8 mouse cellular contexts compared by ENCODE assay signal in genomic region chr4:154964581-154965235, GRCm38 (mm10). TPM values are rescaled to one million over a fixed set of nuclear protein-coding genes. Genes with fewer than 3 reads are reported as not detected.
DNase-seq lines count a peak whose midpoint lies in the region; ATAC-seq and TF ChIP-seq lines count a peak whose summit lies in the region.

No protein-coding gene starts in this region.

- peak overlapping the region; percentile 87 for H3K4me2 ChIP-seq in kidney, postnatal 0 days (ENCODE audit: low read length)
- peak overlapping the region; percentile 89 for H3K4me2 ChIP-seq in hindbrain, embryonic 13.5 days

- peaks cover 27% of the 10 kb centered on the region for H3K27me3 ChIP-seq in kidney, postnatal 0 days (ENCODE audit: insufficient read depth, low read length)
- peaks cover 25% of the 10 kb centered on the region for H3K27me3 ChIP-seq in hindbrain, embryonic 13.5 days

- no peak for ATAC-seq in kidney, postnatal 0 days (replicated peaks; ENCODE audit: low FRiP score, low read depth)
- peak; percentile 3; the same call in 1 of the 2 replicates for ATAC-seq in hindbrain, embryonic 13.5 days (ENCODE audit: low FRiP score)
- ATAC-seq in megakaryocyte progenitor cell, adult 5-6 weeks (replicated peaks; ENCODE audit: poor library complexity), result peak; percentile 56

- H3K4me1 ChIP-seq in kidney, postnatal 0 days (replicated peaks; ENCODE audit: insufficient read depth, low read length), result peaks cover 29% of the 10 kb centered on the region
- peaks cover 65% of the 10 kb centered on the region for H3K4me1 ChIP-seq in hindbrain, embryonic 13.5 days (replicated peaks)

- peak overlapping the region; percentile 89; the same call in 1 of the 2 replicates for H3K27ac ChIP-seq in kidney, postnatal 0 days
- H3K27ac ChIP-seq in hindbrain, embryonic 13.5 days, result peak overlapping the region; percentile 97

- DNase-seq in kidney, postnatal 0 days (ENCODE audit: low spot score), result no peak
- no peak for DNase-seq in kidney, postnatal 25 days
- DNase-seq in c-Kit-negative CD71-positive TER-119-positive erythroid progenitor cells, embryonic 14.5 days (ENCODE audit: low read depth, low spot score), result peak; percentile 60
- peak; percentile 72 for DNase-seq in thymus, postnatal 25 days
- no peak for DNase-seq in frontal cortex, adult 2 months (ENCODE audit: extremely low spot score in 1 of 2, low spot score in 1 of 2)
- DNase-seq in right cerebral cortex, postnatal 25 days, result no peak

- H3K36me3 ChIP-seq in kidney, postnatal 0 days (ENCODE audit: insufficient read depth, low read length), result peaks cover 11% of the 10 kb centered on the region
- peaks cover 9% of the 10 kb centered on the region for H3K36me3 ChIP-seq in hindbrain, embryonic 13.5 days

- peak overlapping the region; percentile 79 for H3K9ac ChIP-seq in kidney, postnatal 0 days (ENCODE audit: low read depth, low read length)
- peak overlapping the region; percentile 90 for H3K9ac ChIP-seq in hindbrain, embryonic 13.5 days

- no peak for TF ChIP-seq CTCF in kidney, postnatal 0 days (IDR thresholded peaks at IDR 0.05; ENCODE audit: low read depth)

- 1% methylated on average over 35 of the region's 36 CpGs for WGBS in kidney, postnatal 0 days
- under 1% methylated on average over 36 of the region's 36 CpGs for WGBS in hindbrain, embryonic 13.5 days

- peak overlapping the region; percentile 68 for H3K4me3 ChIP-seq in kidney, postnatal 0 days (replicated peaks; ENCODE audit: low read depth, low read length)
- peak overlapping the region; percentile 78 for H3K4me3 ChIP-seq in hindbrain, embryonic 13.5 days

- no peaks in the 10 kb centered on the region for H3K9me3 ChIP-seq in kidney, postnatal 0 days (replicated peaks; ENCODE audit: low read length)
- H3K9me3 ChIP-seq in hindbrain, embryonic 13.5 days, result no peaks in the 10 kb centered on the region

RNA-seq across cellular contexts. Expression of gene Pank4, which starts 0.8 kb away (rescaled TPM):
- polyA plus RNA-seq in kidney, postnatal 0 days (2015; fragmentation: Nextera tagmentation; extraction: Ambion mirVana), result 30.4 TPM in 2 replicates
- polyA plus RNA-seq in hindbrain, embryonic 13.5 days (2015; fragmentation: Nextera tagmentation; extraction: Ambion mirVana), result 37.4 and 38.1 TPM in 2 replicates
- 28.0 and 43.9 TPM in 2 replicates for total RNA-seq in megakaryocyte progenitor cell, adult 5-6 weeks (2015)
- 24.6 and 24.8 TPM in 2 replicates for total RNA-seq in megakaryocyte progenitor cell, adult 5-6 weeks (2017)
- polyA plus RNA-seq in frontal cortex, adult 2 months (2012; rRNA removed), result 73.0 and 76.7 TPM in 2 replicates

RNA-seq across cellular contexts. Expression of gene Hes5, which starts 4.0 kb away (rescaled TPM):
- polyA plus RNA-seq in kidney, postnatal 0 days (2015; fragmentation: Nextera tagmentation; extraction: Ambion mirVana), result 5.8 and 6.2 TPM in 2 replicates
- polyA plus RNA-seq in hindbrain, embryonic 13.5 days (2015; fragmentation: Nextera tagmentation; extraction: Ambion mirVana), result 154 and 185 TPM in 2 replicates
- total RNA-seq in megakaryocyte progenitor cell, adult 5-6 weeks (2015), result 0.64 and 0.67 TPM in 2 replicates
- 0.24 and 4.5 TPM in 2 replicates for total RNA-seq in megakaryocyte progenitor cell, adult 5-6 weeks (2017)
- 45.3 and 68.8 TPM in 2 replicates for polyA plus RNA-seq in frontal cortex, adult 2 months (2012; rRNA removed)

RNA-seq across cellular contexts. Expression of gene Tnfrsf14, which starts 36.3 kb away (rescaled TPM):
- polyA plus RNA-seq in kidney, postnatal 0 days (2015; fragmentation: Nextera tagmentation; extraction: Ambion mirVana), result 0.75 and 1.3 TPM in 2 replicates
- 0.22 and 0.25 TPM in 2 replicates for polyA plus RNA-seq in hindbrain, embryonic 13.5 days (2015; fragmentation: Nextera tagmentation; extraction: Ambion mirVana)
- 68.4 and 89.8 TPM in 2 replicates for total RNA-seq in megakaryocyte progenitor cell, adult 5-6 weeks (2015)
- 58.3 and 68.2 TPM in 2 replicates for total RNA-seq in megakaryocyte progenitor cell, adult 5-6 weeks (2017)
- 1.7 and 1.9 TPM in 2 replicates for polyA plus RNA-seq in frontal cortex, adult 2 months (2012; rRNA removed)

Comparison
In these comparisons a context has a peak if more than half of its experiments do, and no peak if none do; other contexts are left out.
1. DNase-seq: peak in c-Kit-negative CD71-positive TER-119-positive erythroid progenitor cells, embryonic 14.5 days (single experiment) and thymus, postnatal 25 days (single experiment); none in kidney, postnatal 0 days (single experiment), kidney, postnatal 25 days (0 of 2), frontal cortex, adult 2 months (0 of 2) and right cerebral cortex, postnatal 25 days (single experiment).